Mouse (Mus musculus) forebrain, embryonic 14.5 days (tissue): ENCODE data around the gene Sec24d. TPM values are rescaled to one million over a fixed set of nuclear protein-coding genes. Genes with fewer than 3 reads are reported as not detected.
"Not testable (repeated sequence)": the region's sequence is repeated elsewhere in the genome, so short reads cannot be mapped to it uniquely, and the experiment has no call there.

Experiments
- ATAC-seq: fragments of 200-750 bp; cut with Nextera tagmentation; 2 replicates; pipeline ENCODE4 v1.8.0; 2017; ENCODE audit warnings: mild to moderate bottlenecking, moderate library complexity
- DNase-seq: peaks from one replicate; pipeline ENCODE4 v3.0.0-alpha.2; 2015; ENCODE audit warnings: low spot score
- H3K27ac ChIP-seq: fragments of 300-500 bp; sonication (generic); 2 replicates; pipeline ENCODE4 v1.5.1; 2014; ENCODE audit warnings: low read depth, mild to moderate bottlenecking, control low read depth, low read length, moderate library complexity
- H3K27me3 ChIP-seq: fragments of 300-500 bp; sonication (generic); replicated peaks from 2 replicates; pipeline ENCODE4 v1.6.1; 2014; ENCODE audit warnings: low read length, control low read depth, mixed read lengths; ENCODE audit not compliant: control insufficient read depth, insufficient read depth
- H3K36me3 ChIP-seq: fragments of 300-500 bp; sonication (generic); 2 replicates; pipeline ENCODE4 v1.6.1; 2014; ENCODE audit warnings: low read length, control low read depth; ENCODE audit not compliant: control insufficient read depth, insufficient read depth
- H3K4me1 ChIP-seq: fragments of 300-500 bp; sonication (generic); 2 replicates; pipeline ENCODE4 v1.6.1; 2014; ENCODE audit warnings: antibody characterized with exemption, low read length, control low read depth; ENCODE audit not compliant: control insufficient read depth, insufficient read depth
- H3K4me2 ChIP-seq: fragments of 300-500 bp; sonication (generic); 2 replicates; pipeline ENCODE4 v1.6.1; 2014; ENCODE audit warnings: mild to moderate bottlenecking, control low read depth, low read length
- H3K4me3 ChIP-seq: fragments of 300-500 bp; sonication (generic); 2 replicates; pipeline ENCODE4 v1.5.1; 2014; ENCODE audit warnings: low read depth, low read length, control low read depth
- H3K9ac ChIP-seq: fragments of 300-500 bp; sonication (generic); 2 replicates; pipeline ENCODE4 v1.6.1; 2014; ENCODE audit warnings: mild to moderate bottlenecking, low read length, control low read depth, moderate library complexity
- H3K9me3 ChIP-seq: fragments of 300-500 bp; sonication (generic); replicated peaks from 2 replicates; pipeline ENCODE4 v1.6.1; 2016; ENCODE audit warnings: low read length, control low read depth, mixed read lengths; ENCODE audit not compliant: control insufficient read depth
- WGBS: fragments of 180-500 bp; shearing (Covaris S2); extraction: QIAGEN DNeasy Blood & Tissue Kit; methylation state at CpG from one replicate; pipeline ENCODE4 v1.1.7; 2014; 5-methylcytosine and 5-hydroxymethylcytosine counted together
- polyA plus RNA-seq: library from polyadenylated mRNA; unstranded; fragments of >200 nt; fragmentation: Nextera tagmentation; extraction: Ambion mirVana; gene quantifications from 2 replicates; pipeline ENCODE4 v1.2.1, GENCODE M21; 2014

Gene Sec24d
- polyA plus RNA-seq, 1 experiment from 2014 or later, result 16.8 TPM

- DNase-seq (peak; percentile 21), ATAC-seq (peak; percentile 71)
- H3K4me3 ChIP-seq, result peak overlapping the region; percentile 60
- not testable (repeated sequence) for H3K4me1 ChIP-seq, H3K9me3 ChIP-seq, H3K27me3 ChIP-seq, H3K36me3 ChIP-seq
- WGBS, result 15% methylated on average over 12 of the region's 12 CpGs
- peak overlapping the region; percentile 56 for H3K4me2 ChIP-seq
- H3K9ac ChIP-seq, result peak overlapping the region; percentile 71
- H3K27ac ChIP-seq, result peak overlapping the region; percentile 91
Observed at GRCm38 (mm10) chr3:123386157-123386780, 119.0 kb downstream of the Sec24d start.

- 82% methylated on average over 4 of the region's 4 CpGs for WGBS
- no peaks in the 10 kb centered on the region for H3K36me3 ChIP-seq
Observed at GRCm38 (mm10) chr3:123391180-123391579, 123.9 kb downstream of the Sec24d start.

GRCm38 (mm10) chr3:123395611-123396010, 128.4 kb downstream of the Sec24d start:
- Histone ChIP-seq H3K27ac (no peak overlapping the region), H3K9ac (no peak overlapping the region), H3K4me1 (no peaks in the 10 kb centered on the region), H3K4me2 (no peak overlapping the region), H3K4me3 (no peak overlapping the region), H3K27me3 (no peaks in the 10 kb centered on the region), H3K9me3 (no peaks in the 10 kb centered on the region), H3K36me3 (no peaks in the 10 kb centered on the region)
- ATAC-seq (no peak), DNase-seq (no peak)
- WGBS, result 76% methylated on average over 5 of the region's 5 CpGs

More at GRCm38 (mm10) chr3:123391180-123391579, 123.9 kb downstream of the Sec24d start:
- Histone ChIP-seq H3K4me1 (no peaks in the 10 kb centered on the region), H3K4me3 (no peak overlapping the region), H3K27me3 (no peaks in the 10 kb centered on the region), H3K27ac (no peak overlapping the region), H3K9ac (no peak overlapping the region), H3K4me2 (no peak overlapping the region), H3K9me3 (no peaks in the 10 kb centered on the region)
- DNase-seq, result no peak
- ATAC-seq, result no peak

GRCm38 (mm10) chr3:123397562-123398481, 130.6 kb downstream of the Sec24d start:
- H3K4me1 ChIP-seq, result no peaks in the 10 kb centered on the region
- no peak overlapping the region for H3K9ac ChIP-seq
- H3K36me3 ChIP-seq, result no peaks in the 10 kb centered on the region
- 87% methylated on average over 9 of the region's 9 CpGs for WGBS
- H3K27me3 ChIP-seq, result no peaks in the 10 kb centered on the region
- no peak overlapping the region for H3K4me3 ChIP-seq
- no peak overlapping the region for H3K4me2 ChIP-seq
- no peaks in the 10 kb centered on the region for H3K9me3 ChIP-seq
- no peak for DNase-seq
- no peak for ATAC-seq
- no peak overlapping the region for H3K27ac ChIP-seq

GRCm38 (mm10) chr3:123404945-123405344, 137.7 kb downstream of the Sec24d start:
- Histone ChIP-seq H3K4me2 (no peak overlapping the region), H3K4me1 (no peaks in the 10 kb centered on the region), H3K4me3 (no peak overlapping the region), H3K36me3 (no peaks in the 10 kb centered on the region), H3K27ac (no peak overlapping the region), H3K9ac (no peak overlapping the region), H3K27me3 (no peaks in the 10 kb centered on the region), H3K9me3 (no peaks in the 10 kb centered on the region)
- ATAC-seq (no peak), DNase-seq (no peak)
- 89% methylated on average over 3 of the region's 3 CpGs for WGBS

- ATAC-seq, result no peak
Observed at GRCm38 (mm10) chr3:123411821-123412578, 144.7 kb downstream of the Sec24d start.

GRCm38 (mm10) chr3:123413173-123413572, 145.9 kb downstream of the Sec24d start:
- 20% methylated on average over 5 of the region's 5 CpGs for WGBS
- no peak overlapping the region for H3K27ac ChIP-seq
- H3K27me3 ChIP-seq, result no peaks in the 10 kb centered on the region
- H3K4me1 ChIP-seq, result no peaks in the 10 kb centered on the region
- H3K4me3 ChIP-seq, result no peak overlapping the region
- no peak overlapping the region for H3K4me2 ChIP-seq
- ATAC-seq (no peak), DNase-seq (no peak)
- H3K9ac ChIP-seq, result no peak overlapping the region
- no peaks in the 10 kb centered on the region for H3K9me3 ChIP-seq
- no peaks in the 10 kb centered on the region for H3K36me3 ChIP-seq

More at GRCm38 (mm10) chr3:123411821-123412578, 144.7 kb downstream of the Sec24d start:
- Histone ChIP-seq H3K9ac (no peak overlapping the region), H3K27ac (no peak overlapping the region), H3K4me1 (no peaks in the 10 kb centered on the region), H3K27me3 (no peaks in the 10 kb centered on the region), H3K4me2 (no peak overlapping the region), H3K4me3 (no peak overlapping the region), H3K36me3 (no peaks in the 10 kb centered on the region), H3K9me3 (no peaks in the 10 kb centered on the region)
- no peak for DNase-seq
- WGBS, result 77% methylated on average over 6 of the region's 6 CpGs
